Mouse (Mus musculus) lung, embryonic 14.5 days (tissue): ENCODE results near the gene Pla2g12b. TPM values are rescaled to one million over a fixed set of nuclear protein-coding genes. Genes with fewer than 3 reads are reported as not detected.
"Not testable (repeated sequence)": the region's sequence is repeated elsewhere in the genome, so short reads cannot be mapped to it uniquely, and the experiment has no call there.

Experiments used
- ATAC-seq: fragments of 200-750 bp; cut with Nextera tagmentation; 2 replicates; pipeline ENCODE4 v1.8.0; 2017; ENCODE audit warnings: mild to moderate bottlenecking, moderate TSS enrichment, moderate library complexity; ENCODE audit not compliant: insufficient read depth
- DNase-seq: peaks from one replicate; pipeline ENCODE4 v3.0.0-alpha.2; 2015
- H3K27ac ChIP-seq: fragments of 300-500 bp; sonication (generic); 2 replicates; pipeline ENCODE4 v1.5.1; 2014; ENCODE audit warnings: low read depth, mild to moderate bottlenecking, moderate library complexity
- H3K27me3 ChIP-seq: fragments of 300-500 bp; sonication (generic); 2 replicates; pipeline ENCODE4 v1.6.1; 2014; ENCODE audit warnings: low read length, control low read depth; ENCODE audit not compliant: insufficient read depth
- H3K36me3 ChIP-seq: fragments of 300-500 bp; sonication (generic); 2 replicates; pipeline ENCODE4 v1.6.1; 2014; ENCODE audit warnings: control low read depth; ENCODE audit not compliant: insufficient read depth
- H3K4me1 ChIP-seq: fragments of 300-500 bp; sonication (generic); 2 replicates; pipeline ENCODE4 v1.6.1; 2014; ENCODE audit warnings: antibody characterized with exemption, control low read depth; ENCODE audit not compliant: insufficient read depth
- H3K4me2 ChIP-seq: fragments of 300-500 bp; sonication (generic); 2 replicates; pipeline ENCODE4 v1.6.1; 2014; ENCODE audit warnings: mild to moderate bottlenecking
- H3K4me3 ChIP-seq: fragments of 300-500 bp; sonication (generic); 2 replicates; pipeline ENCODE4 v1.5.1; 2014; ENCODE audit warnings: low read depth, low read length
- H3K9ac ChIP-seq: fragments of 300-500 bp; sonication (generic); 2 replicates; pipeline ENCODE4 v1.6.1; 2014
- H3K9me3 ChIP-seq: fragments of 300-500 bp; sonication (generic); 2 replicates; pipeline ENCODE4 v1.6.1; 2016; ENCODE audit warnings: low read depth, low read length, control low read depth
- CTCF ChIP-seq: IDR thresholded peaks from 2 replicates; pipeline ENCODE4 v1.5.1; 2016; ENCODE audit warnings: antibody characterized with exemption, low read depth
- WGBS: fragments of 180-500 bp; shearing (Covaris S2); extraction: QIAGEN DNeasy Blood & Tissue Kit; methylation state at CpG from one replicate; pipeline ENCODE4 v1.1.7; 2014; 5-methylcytosine and 5-hydroxymethylcytosine counted together
- polyA plus RNA-seq: library from polyadenylated mRNA; unstranded; fragments of >200 nt; fragmentation: Nextera tagmentation; extraction: Ambion mirVana; gene quantifications from 2 replicates; pipeline ENCODE4 v1.2.1, GENCODE M21; 2014

Gene Pla2g12b
- polyA plus RNA-seq, 1 experiment from 2014 or later, result not detected

GRCm38 (mm10) chr10:59366746-59367145, 36.7 kb upstream of the Pla2g12b start:
- no peak for ATAC-seq
- H3K9me3 ChIP-seq, result no peaks in the 10 kb centered on the region
- no peaks in the 10 kb centered on the region for H3K4me1 ChIP-seq
- no peak for TF ChIP-seq CTCF
- H3K36me3 ChIP-seq, result peaks cover 97% of the 10 kb centered on the region
- no peak overlapping the region for H3K9ac ChIP-seq
- no peak overlapping the region for H3K4me3 ChIP-seq
- no peaks in the 10 kb centered on the region for H3K27me3 ChIP-seq
- no peak for DNase-seq
- WGBS, result 92% methylated on average over 4 of the region's 4 CpGs
- no peak overlapping the region for H3K4me2 ChIP-seq
- no peak overlapping the region for H3K27ac ChIP-seq

- H3K27ac ChIP-seq, result no peak overlapping the region
- DNase-seq, result no peak
- no peaks in the 10 kb centered on the region for H3K4me1 ChIP-seq
- ATAC-seq, result no peak
- H3K9me3 ChIP-seq, result no peaks in the 10 kb centered on the region
- TF ChIP-seq CTCF, result no peak
- no peak overlapping the region for H3K9ac ChIP-seq
- no peak overlapping the region for H3K4me2 ChIP-seq
- H3K4me3 ChIP-seq, result no peak overlapping the region
- H3K36me3 ChIP-seq, result peaks cover 96% of the 10 kb centered on the region
- 57% methylated on average over 4 of the region's 4 CpGs for WGBS
- H3K27me3 ChIP-seq, result no peaks in the 10 kb centered on the region
Observed at GRCm38 (mm10) chr10:59367206-59367605, 36.3 kb upstream of the Pla2g12b start.

GRCm38 (mm10) chr10:59368729-59369128, 34.7 kb upstream of the Pla2g12b start:
- Histone ChIP-seq H3K4me1 (no peaks in the 10 kb centered on the region), H3K36me3 (peaks cover 94% of the 10 kb centered on the region), H3K9ac (no peak overlapping the region), H3K9me3 (no peaks in the 10 kb centered on the region), H3K27me3 (no peaks in the 10 kb centered on the region), H3K27ac (no peak overlapping the region), H3K4me2 (no peak overlapping the region), H3K4me3 (no peak overlapping the region)
- TF ChIP-seq CTCF, result no peak
- DNase-seq (no peak), ATAC-seq (no peak)
- 79% methylated on average over 8 of the region's 8 CpGs for WGBS

GRCm38 (mm10) chr10:59369426-59369825, 34.0 kb upstream of the Pla2g12b start:
- no peak overlapping the region for H3K9ac ChIP-seq
- no peak overlapping the region for H3K27ac ChIP-seq
- no peak overlapping the region for H3K4me2 ChIP-seq
- 86% methylated on average over 9 of the region's 9 CpGs for WGBS
- peaks cover 94% of the 10 kb centered on the region for H3K36me3 ChIP-seq
- H3K4me3 ChIP-seq, result no peak overlapping the region
- ATAC-seq, result no peak
- TF ChIP-seq CTCF, result no peak
- H3K9me3 ChIP-seq, result no peaks in the 10 kb centered on the region
- no peaks in the 10 kb centered on the region for H3K27me3 ChIP-seq
- H3K4me1 ChIP-seq, result no peaks in the 10 kb centered on the region
- DNase-seq, result no peak

- H3K9ac ChIP-seq, result no peak overlapping the region
- no peak overlapping the region for H3K4me3 ChIP-seq
- no peak overlapping the region for H3K4me2 ChIP-seq
- no peaks in the 10 kb centered on the region for H3K4me1 ChIP-seq
- H3K9me3 ChIP-seq, result no peaks in the 10 kb centered on the region
- WGBS, result 65% methylated on average over 10 of the region's 10 CpGs
- H3K27ac ChIP-seq, result no peak overlapping the region
- no peak for DNase-seq
- TF ChIP-seq CTCF, result no peak
- no peak for ATAC-seq
- H3K27me3 ChIP-seq, result no peaks in the 10 kb centered on the region
- H3K36me3 ChIP-seq, result peaks cover 15% of the 10 kb centered on the region
Observed at GRCm38 (mm10) chr10:59377906-59378305, 25.6 kb upstream of the Pla2g12b start.

GRCm38 (mm10) chr10:59378728-59379127, 24.7 kb upstream of the Pla2g12b start:
- H3K36me3 ChIP-seq, result peaks cover 9% of the 10 kb centered on the region; the same call in 1 of the 2 replicates
- no peak overlapping the region for H3K9ac ChIP-seq
- H3K4me1 ChIP-seq, result no peaks in the 10 kb centered on the region
- DNase-seq, result no peak
- ATAC-seq, result no peak
- no peak overlapping the region for H3K4me3 ChIP-seq
- 86% methylated on average over 4 of the region's 4 CpGs for WGBS
- peak; percentile 33; the same call in 1 of the 2 replicates for TF ChIP-seq CTCF
- no peak overlapping the region for H3K27ac ChIP-seq
- no peaks in the 10 kb centered on the region for H3K9me3 ChIP-seq
- no peak overlapping the region for H3K4me2 ChIP-seq
- H3K27me3 ChIP-seq, result no peaks in the 10 kb centered on the region

GRCm38 (mm10) chr10:59379927-59380326, 23.5 kb upstream of the Pla2g12b start:
- Histone ChIP-seq H3K4me1 (no peaks in the 10 kb centered on the region), H3K36me3 (no peaks in the 10 kb centered on the region), H3K4me2 (no peak overlapping the region), H3K9ac (no peak overlapping the region), H3K27me3 (no peaks in the 10 kb centered on the region), H3K9me3 (no peaks in the 10 kb centered on the region), H3K27ac (no peak overlapping the region), H3K4me3 (no peak overlapping the region)
- 25% methylated on average over 3 of the region's 3 CpGs for WGBS
- DNase-seq, result no peak
- no peak for TF ChIP-seq CTCF
- ATAC-seq, result no peak

- H3K4me3 ChIP-seq, result no peak overlapping the region
- 54% methylated on average over 2 of the region's 2 CpGs for WGBS
- ATAC-seq (peak; percentile 24; the same call in 1 of the 2 replicates), DNase-seq (no peak)
- no peaks in the 10 kb centered on the region for H3K27me3 ChIP-seq
- no peak overlapping the region for H3K4me2 ChIP-seq
- H3K9ac ChIP-seq, result no peak overlapping the region
- no peaks in the 10 kb centered on the region for H3K36me3 ChIP-seq
- no peak overlapping the region for H3K27ac ChIP-seq
- H3K4me1 ChIP-seq, result no peaks in the 10 kb centered on the region
- no peaks in the 10 kb centered on the region for H3K9me3 ChIP-seq
- no peak for TF ChIP-seq CTCF
Observed at GRCm38 (mm10) chr10:59380411-59380821, 23.0 kb upstream of the Pla2g12b start.

- not testable (repeated sequence) for H3K9me3 ChIP-seq, H3K27ac ChIP-seq, H3K36me3 ChIP-seq, H3K4me2 ChIP-seq, H3K4me3 ChIP-seq, DNase-seq, H3K27me3 ChIP-seq, H3K4me1 ChIP-seq, H3K9ac ChIP-seq, ATAC-seq
- WGBS, result 90% methylated on average over 5 of the region's 10 CpGs
Observed at GRCm38 (mm10) chr10:59381563-59381962, 21.9 kb upstream of the Pla2g12b start.
